Comparison of ENCODE assay signal across 8 mouse cellular contexts in genomic region chr15:92520677-92521225, GRCm38 (mm10).
DNase-seq lines count a peak whose midpoint lies in the region; ATAC-seq lines count a peak whose summit lies in the region.

No protein-coding gene starts in this region.

- H3K9me3 ChIP-seq in midbrain, embryonic 12.5 days = no peaks in the 10 kb centered on the region
- no peaks in the 10 kb centered on the region for H3K9me3 ChIP-seq in midbrain, embryonic 10.5 days (replicated peaks)

- ATAC-seq in midbrain, embryonic 12.5 days (ENCODE audit: low FRiP score, low read depth) = peak; percentile 49
- ATAC-seq in cerebellum, adult (ENCODE audit: insufficient number of reproducible peaks, low FRiP score, low TSS enrichment) = no peak

- peak; percentile 30 for DNase-seq in embryo, embryonic 10 days (ENCODE audit: low spot score)
- DNase-seq in embryo, embryonic 9.5 days (ENCODE audit: extremely low spot score) = no peak
- no peak for DNase-seq in midbrain, embryonic 10.5 days (ENCODE audit: low spot score)
- peak; percentile 23 to 26 for DNase-seq in layer of hippocampus, postnatal 36 days
- DNase-seq in right cerebral cortex, adult 2 months (ENCODE audit: low spot score in 2 of 2) = peak; percentile 16 to 29
- DNase-seq in adrenal gland, postnatal 36 days = no peak

- no peaks in the 10 kb centered on the region for H3K36me3 ChIP-seq in midbrain, embryonic 12.5 days
- H3K36me3 ChIP-seq in midbrain, embryonic 10.5 days = no peaks in the 10 kb centered on the region

- peaks cover 2% of the 10 kb centered on the region for H3K4me1 ChIP-seq in midbrain, embryonic 12.5 days
- H3K4me1 ChIP-seq in midbrain, embryonic 10.5 days = peaks cover 20% of the 10 kb centered on the region

- no peaks in the 10 kb centered on the region for H3K27me3 ChIP-seq in midbrain, embryonic 12.5 days
- no peaks in the 10 kb centered on the region for H3K27me3 ChIP-seq in midbrain, embryonic 10.5 days (ENCODE audit: low read depth, poor library complexity, severe bottlenecking)

- H3K4me2 ChIP-seq in midbrain, embryonic 12.5 days (replicated peaks) = peak overlapping the region; percentile 28

- WGBS in midbrain, embryonic 12.5 days = 51% methylated on average over 19 of the region's 19 CpGs
- WGBS in midbrain, embryonic 10.5 days = 78% methylated on average over 19 of the region's 19 CpGs

- H3K27ac ChIP-seq in midbrain, embryonic 12.5 days (replicated peaks) = no peak overlapping the region
- no peak overlapping the region for H3K27ac ChIP-seq in midbrain, embryonic 10.5 days (replicated peaks)

- H3K9ac ChIP-seq in midbrain, embryonic 12.5 days (replicated peaks) = no peak overlapping the region

- H3K4me3 ChIP-seq in midbrain, embryonic 12.5 days = no peak overlapping the region
- H3K4me3 ChIP-seq in midbrain, embryonic 10.5 days = no peak overlapping the region

Comparison
In these comparisons a context has a peak if more than half of its experiments do, and no peak if none do; other contexts are left out.
1. DNase-seq: peak in embryo, embryonic 10 days (single experiment), layer of hippocampus, postnatal 36 days (2 of 2) and right cerebral cortex, adult 2 months (2 of 2); none in embryo, embryonic 9.5 days (single experiment), midbrain, embryonic 10.5 days (single experiment) and adrenal gland, postnatal 36 days (0 of 2).